Mouse (Mus musculus) embryonic facial prominence, embryonic 11.5 days (tissue): ENCODE data around the gene Auts2. TPM values are rescaled to one million over a fixed set of nuclear protein-coding genes. Genes with fewer than 3 reads are reported as not detected.

Experiments used
- ATAC-seq: fragments of 200-750 bp; cut with Nextera tagmentation; replicated peaks from 2 replicates; pipeline ENCODE4 v1.8.0; 2017; ENCODE audit warnings: low read depth; ENCODE audit not compliant: insufficient number of reproducible peaks, low FRiP score, low TSS enrichment
- DNase-seq: peaks from one replicate; pipeline ENCODE4 v3.0.0-alpha.2; 2015; ENCODE audit warnings: low spot score
- H3K27ac ChIP-seq: fragments of 300-500 bp; sonication (generic); replicated peaks from 2 replicates; pipeline ENCODE4 v1.5.1; 2014; ENCODE audit warnings: mild to moderate bottlenecking, low read depth, low read length, control low read depth
- H3K27me3 ChIP-seq: fragments of 300-500 bp; sonication (generic); 2 replicates; pipeline ENCODE4 v1.6.1; 2014; ENCODE audit warnings: mild to moderate bottlenecking, low read length, moderate library complexity, mixed read lengths; ENCODE audit not compliant: control insufficient read depth, insufficient read depth
- H3K36me3 ChIP-seq: fragments of 300-500 bp; sonication (generic); replicated peaks from 2 replicates; pipeline ENCODE4 v1.6.1; 2014; ENCODE audit warnings: low read depth, mild to moderate bottlenecking, low read length, moderate library complexity, mixed read lengths; ENCODE audit not compliant: control insufficient read depth, insufficient read depth
- H3K4me1 ChIP-seq: fragments of 300-500 bp; sonication (generic); 2 replicates; pipeline ENCODE4 v1.6.1; 2014; ENCODE audit warnings: low read length, mixed read lengths; ENCODE audit not compliant: control insufficient read depth, insufficient read depth
- H3K4me2 ChIP-seq: fragments of 300-500 bp; sonication (generic); 2 replicates; pipeline ENCODE4 v1.6.1; 2014; ENCODE audit warnings: low read depth, mild to moderate bottlenecking, control low read depth, low read length, moderate library complexity
- H3K4me3 ChIP-seq: fragments of 300-500 bp; sonication (generic); 2 replicates; pipeline ENCODE4 v1.5.1; 2014; ENCODE audit warnings: low read depth, low read length, control low read depth
- H3K9ac ChIP-seq: fragments of 300-500 bp; sonication (generic); replicated peaks from 2 replicates; pipeline ENCODE4 v1.6.1; 2014; ENCODE audit warnings: mild to moderate bottlenecking, control low read depth, low read length
- H3K9me3 ChIP-seq: fragments of 300-500 bp; sonication (generic); replicated peaks from 2 replicates; pipeline ENCODE4 v1.6.1; 2016; ENCODE audit warnings: mild to moderate bottlenecking, low read length, inconsistent platforms, mixed read lengths; ENCODE audit not compliant: control insufficient read depth
- WGBS: fragments of 180-500 bp; shearing (Covaris S2); extraction: QIAGEN DNeasy Blood & Tissue Kit; methylation state at CpG from one replicate; pipeline ENCODE4 v1.1.7; 2014; 5-methylcytosine and 5-hydroxymethylcytosine counted together
- polyA plus RNA-seq: library from polyadenylated mRNA; unstranded; fragments of >200 nt; fragmentation: Nextera tagmentation; extraction: Ambion mirVana; gene quantifications from 2 replicates; pipeline ENCODE4 v1.2.1, GENCODE M21; 2014

Gene Auts2
- polyA plus RNA-seq, 1 experiment from 2014 or later = 30.5 TPM

DNA sequence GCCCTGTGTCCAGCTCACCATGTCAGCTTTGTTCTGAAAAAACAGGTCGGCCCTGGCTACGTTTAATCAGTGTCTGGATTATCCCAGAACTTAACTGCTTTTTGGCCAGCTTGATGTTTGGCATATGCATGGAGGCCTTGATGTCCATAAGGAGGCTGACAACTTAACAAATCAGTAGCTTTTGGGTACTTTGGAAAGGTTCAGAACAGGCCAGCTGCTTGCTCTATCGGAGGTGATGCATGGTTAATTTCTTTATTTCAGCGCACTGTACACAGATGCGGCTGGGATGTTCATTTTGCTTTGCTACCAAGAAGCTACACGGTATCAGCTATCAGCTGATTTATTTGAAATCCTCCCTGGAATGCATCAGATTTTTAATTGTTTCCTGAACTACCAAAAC is 741.2 kb downstream of the Auts2 start:
- 58% methylated on average over 6 of the region's 6 CpGs for WGBS
- no peak for DNase-seq
- H3K27me3 ChIP-seq = no peaks in the 10 kb centered on the region
- no peaks in the 10 kb centered on the region for H3K36me3 ChIP-seq
- no peak overlapping the region for H3K9ac ChIP-seq
- H3K4me3 ChIP-seq = no peak overlapping the region
- no peak overlapping the region for H3K4me2 ChIP-seq
- ATAC-seq = no peak
- H3K27ac ChIP-seq = no peak overlapping the region
- no peaks in the 10 kb centered on the region for H3K9me3 ChIP-seq
- peaks cover 7% of the 10 kb centered on the region for H3K4me1 ChIP-seq

DNA sequence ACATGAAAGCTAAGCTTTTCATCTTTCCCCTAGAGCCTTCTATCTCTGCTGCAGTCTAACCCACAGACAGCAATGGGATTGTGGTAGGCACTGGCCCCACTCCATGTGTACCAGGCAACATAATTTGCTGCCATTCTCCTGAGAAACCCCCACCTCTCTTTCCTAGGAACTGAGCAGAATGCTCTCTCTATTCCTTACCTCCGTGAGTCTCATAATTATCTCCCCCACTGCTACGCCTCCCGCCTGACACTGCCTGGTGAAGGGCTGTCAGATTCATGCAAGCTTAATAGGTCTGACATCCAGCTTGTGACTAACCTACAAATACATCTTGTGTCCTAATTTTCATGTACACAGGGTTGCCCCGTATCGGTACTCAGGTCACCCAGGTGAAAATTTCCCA is 744.8 kb downstream of the Auts2 start:
- 56% methylated on average over 5 of the region's 5 CpGs for WGBS
- H3K4me3 ChIP-seq = no peak overlapping the region
- H3K4me2 ChIP-seq = no peak overlapping the region
- H3K27me3 ChIP-seq = no peaks in the 10 kb centered on the region
- no peak overlapping the region for H3K27ac ChIP-seq
- no peaks in the 10 kb centered on the region for H3K36me3 ChIP-seq
- no peaks in the 10 kb centered on the region for H3K9me3 ChIP-seq
- ATAC-seq (no peak), DNase-seq (no peak)
- peaks cover 7% of the 10 kb centered on the region for H3K4me1 ChIP-seq
- no peak overlapping the region for H3K9ac ChIP-seq

DNA sequence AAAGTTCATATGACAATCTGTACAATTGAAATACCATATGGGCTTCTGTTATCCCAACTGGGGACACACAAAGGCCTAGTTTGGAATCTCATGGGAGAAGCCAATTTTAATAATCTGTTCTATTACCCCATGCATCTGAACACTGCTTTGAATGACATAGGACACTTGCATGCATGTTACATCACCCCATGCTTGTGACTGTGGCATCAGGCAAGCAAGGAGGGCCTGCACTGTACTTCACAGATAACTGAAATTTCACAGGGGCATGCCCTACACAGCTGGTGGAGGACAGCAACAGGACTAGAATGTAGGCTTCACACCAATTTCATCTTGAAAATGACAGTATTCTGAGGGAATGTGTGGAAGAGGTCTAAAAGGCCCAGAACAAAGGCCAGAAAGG is 746.1 kb downstream of the Auts2 start:
- no peak overlapping the region for H3K4me2 ChIP-seq
- H3K27me3 ChIP-seq = no peaks in the 10 kb centered on the region
- H3K4me1 ChIP-seq = no peaks in the 10 kb centered on the region
- H3K4me3 ChIP-seq = no peak overlapping the region
- no peak for ATAC-seq
- H3K9me3 ChIP-seq = no peaks in the 10 kb centered on the region
- H3K9ac ChIP-seq = no peak overlapping the region
- no peaks in the 10 kb centered on the region for H3K36me3 ChIP-seq
- no peak for DNase-seq
- no peak overlapping the region for H3K27ac ChIP-seq

DNA sequence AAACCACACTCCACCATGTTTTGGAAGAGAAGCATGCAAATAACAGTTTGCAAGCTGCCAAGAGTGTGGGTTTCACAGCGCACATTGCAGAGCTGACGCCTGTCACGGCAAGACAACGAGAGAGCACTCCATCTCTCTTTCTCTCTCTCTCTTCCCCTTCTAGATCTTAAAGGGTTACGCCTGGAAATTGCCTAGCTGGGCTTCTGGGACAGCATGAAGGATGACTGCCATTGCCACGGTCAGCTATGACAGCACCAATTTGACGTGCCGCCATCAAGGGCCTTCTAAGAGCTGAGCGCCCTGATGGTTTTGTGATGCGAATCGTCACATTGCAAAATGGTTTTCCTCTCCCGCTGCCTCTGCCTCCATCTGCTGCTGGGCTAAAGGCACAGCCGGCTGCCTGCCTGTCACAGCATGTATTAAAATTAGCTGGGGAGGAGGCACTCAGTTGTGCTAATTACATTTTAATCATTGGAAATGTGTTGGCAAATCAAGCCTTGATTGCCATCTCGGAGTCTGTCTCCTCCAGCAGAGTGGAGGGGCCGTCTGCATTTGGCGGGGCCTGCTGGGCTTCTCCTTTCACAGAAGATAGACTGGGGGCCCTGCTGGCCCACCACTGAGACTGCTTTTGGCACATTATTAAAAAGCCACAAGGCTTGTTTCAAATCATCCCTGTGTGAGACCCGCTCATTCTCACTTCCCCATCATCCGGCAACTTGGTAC is 748.6 kb downstream of the Auts2 start:
- no peak overlapping the region for H3K4me2 ChIP-seq
- ATAC-seq (no peak), DNase-seq (no peak)
- H3K27ac ChIP-seq = no peak overlapping the region
- no peaks in the 10 kb centered on the region for H3K36me3 ChIP-seq
- H3K9me3 ChIP-seq = no peaks in the 10 kb centered on the region
- H3K27me3 ChIP-seq = no peaks in the 10 kb centered on the region
- no peaks in the 10 kb centered on the region for H3K4me1 ChIP-seq
- H3K4me3 ChIP-seq = no peak overlapping the region
- no peak overlapping the region for H3K9ac ChIP-seq
- WGBS = 47% methylated on average over 18 of the region's 18 CpGs

DNA sequence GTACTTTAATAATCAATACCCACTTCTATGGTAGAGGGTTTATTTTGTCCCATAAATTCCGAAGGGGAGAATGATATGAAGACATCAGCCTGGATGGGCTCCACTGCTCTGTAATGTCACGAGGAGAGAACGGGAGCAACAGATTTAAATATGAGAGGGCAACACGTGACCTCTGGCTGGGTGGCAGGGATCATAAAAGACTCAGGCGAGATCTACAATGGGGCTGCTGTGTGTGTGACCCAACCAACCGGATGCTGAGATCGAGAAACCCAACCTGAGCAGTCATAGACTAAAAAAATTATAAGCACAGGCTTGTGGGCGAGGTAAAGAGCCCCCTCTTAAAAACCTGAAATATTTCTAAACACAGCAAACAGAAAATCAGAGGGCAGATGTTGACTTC is 753.5 kb downstream of the Auts2 start:
- Histone ChIP-seq H3K36me3 (no peaks in the 10 kb centered on the region), H3K27me3 (no peaks in the 10 kb centered on the region; the same call in 1 of the 2 replicates), H3K27ac (no peak overlapping the region), H3K4me3 (no peak overlapping the region), H3K4me1 (no peaks in the 10 kb centered on the region; the same call in 1 of the 2 replicates), H3K9me3 (no peaks in the 10 kb centered on the region), H3K4me2 (no peak overlapping the region), H3K9ac (no peak overlapping the region)
- DNase-seq = no peak
- WGBS = 48% methylated on average over 8 of the region's 8 CpGs
- ATAC-seq = no peak

DNA sequence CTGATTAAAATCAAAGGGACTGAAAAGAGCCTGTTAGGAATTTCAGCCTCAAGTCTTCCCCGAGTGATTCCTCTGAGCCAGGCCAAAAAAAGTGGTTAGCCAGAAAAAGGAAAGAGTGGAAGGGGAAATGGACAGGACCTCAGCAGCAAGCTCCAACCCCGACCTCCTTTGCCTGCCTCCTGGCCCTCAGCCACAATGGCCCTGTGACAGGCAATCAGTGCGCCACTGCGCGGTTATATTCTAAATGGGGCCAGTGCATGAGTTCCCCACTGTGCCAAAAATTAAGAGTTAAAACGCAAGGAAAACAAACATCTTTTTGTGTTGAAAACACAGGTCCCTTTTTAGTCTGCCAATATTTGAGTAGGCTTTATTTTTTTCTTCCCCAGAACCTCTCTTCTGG is 755.1 kb downstream of the Auts2 start:
- Histone ChIP-seq H3K27ac (no peak overlapping the region), H3K4me1 (no peaks in the 10 kb centered on the region; the same call in 1 of the 2 replicates), H3K9ac (no peak overlapping the region), H3K36me3 (no peaks in the 10 kb centered on the region), H3K4me2 (no peak overlapping the region), H3K9me3 (no peaks in the 10 kb centered on the region), H3K27me3 (no peaks in the 10 kb centered on the region; the same call in 1 of the 2 replicates), H3K4me3 (no peak overlapping the region)
- no peak for ATAC-seq
- no peak for DNase-seq
- WGBS = 35% methylated on average over 6 of the region's 6 CpGs

DNA sequence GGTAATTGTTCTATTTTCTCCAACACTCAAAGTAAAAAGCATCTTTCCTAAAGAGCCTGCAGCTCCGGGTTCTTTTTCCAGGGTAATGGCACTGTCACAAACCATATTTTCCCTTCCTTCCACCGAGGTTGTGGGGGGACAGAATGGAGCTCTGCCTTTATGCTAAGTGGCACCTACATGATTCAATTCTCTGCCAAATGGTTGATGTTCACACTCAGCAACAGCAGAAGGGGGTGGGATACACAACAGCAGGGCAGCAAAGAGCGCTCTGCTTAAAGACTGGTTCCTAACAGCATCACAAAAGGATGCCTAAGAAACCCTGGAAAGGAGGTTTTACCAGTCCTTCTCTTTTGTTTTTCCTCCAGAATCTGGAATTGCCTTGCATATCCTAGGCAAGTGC is 759.9 kb downstream of the Auts2 start:
- ATAC-seq (no peak), DNase-seq (no peak)
- H3K9ac ChIP-seq = no peak overlapping the region
- WGBS = 50% methylated on average over 3 of the region's 3 CpGs
- no peak overlapping the region for H3K4me2 ChIP-seq
- H3K27ac ChIP-seq = no peak overlapping the region
- H3K36me3 ChIP-seq = no peaks in the 10 kb centered on the region
- no peaks in the 10 kb centered on the region for H3K9me3 ChIP-seq
- H3K4me3 ChIP-seq = no peak overlapping the region
- H3K4me1 ChIP-seq = no peaks in the 10 kb centered on the region
- no peaks in the 10 kb centered on the region for H3K27me3 ChIP-seq

DNA sequence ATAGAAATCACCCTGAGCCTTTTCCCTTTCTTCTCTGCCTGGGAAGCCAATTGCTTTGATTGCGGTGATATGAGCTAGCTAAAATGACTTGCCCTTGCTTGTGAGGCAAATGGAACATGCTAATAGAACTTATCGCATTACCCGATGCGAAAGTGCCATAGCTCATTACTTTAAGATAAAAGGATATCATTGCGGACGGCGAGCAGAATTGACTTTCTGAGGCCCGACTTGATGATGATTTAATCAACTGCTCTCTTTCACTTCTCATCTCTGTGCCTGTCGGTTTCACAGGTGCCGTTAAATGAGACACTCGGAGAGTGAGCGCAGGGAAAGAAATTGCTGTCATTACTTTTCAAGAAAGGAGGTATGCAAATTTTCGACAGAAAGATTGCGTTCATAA is 762.1 kb downstream of the Auts2 start:
- H3K27ac ChIP-seq = no peak overlapping the region
- H3K27me3 ChIP-seq = no peaks in the 10 kb centered on the region
- H3K4me1 ChIP-seq = no peaks in the 10 kb centered on the region
- no peaks in the 10 kb centered on the region for H3K9me3 ChIP-seq
- no peak overlapping the region for H3K4me3 ChIP-seq
- H3K9ac ChIP-seq = no peak overlapping the region
- WGBS = 71% methylated on average over 14 of the region's 14 CpGs
- DNase-seq (no peak), ATAC-seq (no peak)
- no peaks in the 10 kb centered on the region for H3K36me3 ChIP-seq
- no peak overlapping the region for H3K4me2 ChIP-seq
